Mouse (Mus musculus) adrenal gland, postnatal 25 days (tissue): ENCODE measurements around the gene Dstyk. TPM values are rescaled to one million over a fixed set of nuclear protein-coding genes. Genes with fewer than 3 reads are reported as not detected.
"Not testable (repeated sequence)": the region's sequence is repeated elsewhere in the genome, so short reads cannot be mapped to it uniquely, and the experiment has no call there.

Experiments
- DNase-seq: peaks from one replicate; pipeline ENCODE4 v3.0.0; 2021; ENCODE audit warnings: mixed read lengths
- total RNA-seq: library from RNA; stranded (reverse); gene quantifications from 2 replicates; pipeline ENCODE4 v1.2.3, GENCODE M21; 2021

The Dstyk gene
- total RNA-seq, 1 experiment from 2014 or later: 26.8 TPM

DNA sequence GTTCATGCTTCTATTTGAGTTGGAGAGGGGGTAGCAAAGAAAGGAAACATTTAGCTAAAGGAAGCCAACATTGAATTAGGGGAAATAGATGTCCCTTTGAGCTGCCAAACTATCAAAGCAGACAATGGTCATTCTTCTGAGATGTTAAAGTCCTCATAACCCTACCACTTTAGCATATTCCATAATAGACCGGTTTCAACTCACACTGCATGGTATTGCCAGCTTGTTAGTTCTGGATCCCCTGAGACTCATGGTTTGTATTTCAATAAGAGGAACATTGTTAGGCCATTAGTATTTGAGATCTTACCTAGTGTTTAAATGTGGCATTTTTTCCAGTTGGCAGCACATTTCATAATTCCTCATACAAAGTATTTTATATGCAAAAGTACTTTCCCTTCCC is 19.6 kb downstream of the Dstyk start:
- no peak for DNase-seq

DNA sequence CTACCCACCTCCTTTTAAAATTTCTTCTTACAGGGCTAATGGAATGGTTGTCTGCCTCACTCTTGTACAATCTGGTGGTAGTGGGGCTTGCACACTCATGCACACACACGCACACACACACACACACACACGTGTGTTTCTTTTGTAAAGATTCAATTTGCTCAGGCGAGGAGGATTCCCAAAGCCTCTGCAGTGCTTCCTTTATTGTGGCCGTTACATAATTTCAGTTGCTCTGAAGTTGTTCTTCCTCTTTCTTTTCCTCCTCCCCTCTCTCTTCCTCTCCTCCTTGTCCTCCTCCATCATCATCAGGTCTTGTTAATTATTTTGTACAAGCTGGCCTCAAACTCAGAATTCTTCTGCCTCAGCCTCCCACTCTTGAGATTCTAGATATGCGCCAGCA is 20.0 kb downstream of the Dstyk start:
- DNase-seq: no peak

DNA sequence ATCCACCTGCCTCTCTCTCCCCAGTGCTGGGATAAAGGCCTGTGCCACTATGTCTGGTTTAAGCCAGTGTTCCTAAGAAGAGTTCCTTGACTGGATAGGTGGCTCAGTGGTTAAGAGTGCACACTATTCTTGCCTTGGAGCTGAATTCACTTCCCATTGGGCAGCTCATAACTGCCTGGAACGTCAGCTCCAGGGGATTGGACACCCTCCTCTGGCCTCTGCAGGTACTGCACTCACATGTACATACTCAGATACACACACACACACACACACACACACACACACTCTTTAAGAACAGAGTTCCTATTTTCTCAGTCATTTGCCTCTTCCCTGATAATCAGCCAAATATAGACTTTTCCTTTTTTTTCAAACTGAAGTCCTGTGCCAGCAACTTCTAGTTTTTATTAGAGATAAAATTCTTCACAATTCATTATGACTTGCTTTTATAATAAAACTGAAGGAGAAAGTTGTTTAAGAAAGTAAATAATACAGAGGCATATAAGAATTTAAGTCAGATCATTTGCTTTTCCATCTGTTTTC is 23.6 kb downstream of the Dstyk start:
- DNase-seq: no peak

DNA sequence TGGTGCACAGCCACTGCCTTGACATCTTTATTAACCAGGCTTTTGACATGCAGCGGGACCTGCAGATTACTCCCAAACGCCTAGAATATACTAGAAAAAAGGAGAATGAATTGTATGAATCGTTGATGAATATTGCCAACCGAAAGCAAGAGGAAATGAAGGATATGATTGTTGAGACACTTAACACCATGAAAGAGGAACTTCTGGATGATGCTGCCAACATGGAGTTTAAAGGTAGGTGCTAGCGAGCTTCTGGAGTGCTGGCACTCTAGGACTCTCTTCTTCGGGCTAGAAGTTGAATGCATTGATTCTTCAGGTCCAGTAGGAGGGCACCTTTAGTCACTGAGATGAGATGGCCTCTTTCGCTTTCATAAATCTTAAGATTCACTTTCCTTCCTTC is 32.4 kb downstream of the Dstyk start:
- DNase-seq: no peak

DNA sequence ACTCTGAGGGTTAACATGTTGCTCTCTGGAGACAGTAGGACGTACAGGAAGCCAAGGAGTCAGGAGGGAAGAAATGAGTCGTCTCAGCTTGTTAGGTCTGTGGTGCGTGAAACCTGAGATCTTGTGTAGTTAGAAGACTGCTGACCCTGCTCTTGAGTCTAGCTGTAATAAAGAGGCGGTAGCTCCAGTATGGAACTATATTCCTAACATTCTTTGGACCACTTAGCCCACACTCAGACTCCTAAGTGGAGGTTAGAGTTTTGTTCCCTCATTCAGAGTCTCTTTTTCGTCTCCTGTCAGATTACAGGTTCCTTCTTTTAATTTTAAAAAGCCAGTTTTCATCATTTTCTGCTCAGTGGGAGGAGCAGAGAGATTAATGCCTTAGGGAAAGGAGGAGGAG is 47.3 kb downstream of the Dstyk start:
- DNase-seq: no peak

DNA sequence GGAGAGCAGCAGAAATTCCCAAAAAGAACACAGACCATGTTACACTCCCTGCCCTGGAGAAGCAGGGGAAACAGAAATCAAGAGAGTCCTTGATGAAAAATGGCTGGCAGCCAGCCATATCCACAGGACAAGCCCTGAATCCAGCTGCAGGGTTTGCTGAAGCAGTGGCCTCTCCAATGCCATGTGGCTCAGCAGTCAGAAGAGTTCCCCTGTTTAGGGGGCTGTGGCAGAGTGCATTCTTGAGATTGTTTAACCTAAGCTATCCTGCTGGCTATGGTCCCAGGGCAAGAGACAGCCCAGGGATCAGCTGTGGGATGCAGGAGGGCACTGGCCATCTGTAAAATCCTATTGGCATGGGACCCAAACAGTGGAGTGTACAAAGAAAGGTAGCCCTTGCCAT is 51.6 kb downstream of the Dstyk start:
- DNase-seq: peak; percentile 50

DNA sequence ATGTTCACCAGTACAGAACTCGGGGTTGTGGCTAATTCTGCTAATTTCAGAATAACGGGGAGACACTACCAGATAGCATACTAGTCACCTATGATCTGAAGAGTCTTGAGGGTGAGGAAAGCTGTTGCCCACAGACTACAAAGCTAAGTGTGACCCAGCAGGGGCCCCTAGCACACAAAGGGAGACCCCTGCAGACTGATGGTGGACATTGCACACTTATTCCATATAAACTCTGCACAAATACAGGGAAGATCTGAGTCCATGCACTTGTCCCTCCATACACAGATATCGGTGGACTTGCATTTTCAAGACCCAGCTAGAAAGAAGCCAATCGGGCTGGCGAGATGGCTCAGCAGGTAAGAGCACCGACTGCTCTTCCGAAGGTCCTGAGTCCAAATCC is 52.2 kb downstream of the Dstyk start:
- DNase-seq: no peak

DNA sequence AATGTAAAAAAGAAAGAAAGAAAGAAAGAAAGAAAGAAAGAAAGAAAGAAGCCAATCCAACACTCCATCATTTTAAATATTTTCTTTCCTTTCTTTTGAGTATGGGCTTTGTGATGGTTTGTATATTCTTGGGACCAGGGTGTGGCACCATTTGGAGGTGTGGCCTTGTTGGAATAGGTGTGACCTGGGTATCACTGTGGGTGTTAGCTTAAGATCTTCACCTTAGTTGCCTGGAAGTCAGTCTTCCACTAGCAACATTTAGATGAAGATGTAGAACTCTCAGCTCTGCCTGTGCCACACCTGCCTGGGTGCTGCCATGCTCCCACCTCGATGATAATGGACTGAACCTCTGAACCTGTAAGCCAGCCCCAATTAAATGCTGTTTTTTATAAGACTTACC is 52.7 kb downstream of the Dstyk start:
- DNase-seq: not testable (repeated sequence)

DNA sequence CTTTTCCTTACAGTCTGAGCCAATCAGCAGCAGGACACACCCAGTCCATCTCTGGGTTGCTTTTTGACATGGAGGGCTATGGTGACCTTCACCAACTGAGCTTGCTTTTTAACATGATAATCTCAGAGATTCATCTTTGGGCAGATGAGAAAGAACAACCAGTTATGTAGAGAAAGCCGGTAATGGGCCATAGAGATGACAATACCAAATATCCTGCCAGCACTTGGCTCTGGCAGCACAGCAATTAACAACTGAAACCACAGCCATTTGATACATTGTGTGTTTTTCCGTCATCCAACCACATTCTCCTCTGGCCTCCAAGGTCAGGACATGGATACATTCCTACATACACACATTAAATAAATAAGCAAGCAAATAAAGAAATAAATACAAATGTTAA is 53.7 kb downstream of the Dstyk start:
- no peak for DNase-seq

DNA sequence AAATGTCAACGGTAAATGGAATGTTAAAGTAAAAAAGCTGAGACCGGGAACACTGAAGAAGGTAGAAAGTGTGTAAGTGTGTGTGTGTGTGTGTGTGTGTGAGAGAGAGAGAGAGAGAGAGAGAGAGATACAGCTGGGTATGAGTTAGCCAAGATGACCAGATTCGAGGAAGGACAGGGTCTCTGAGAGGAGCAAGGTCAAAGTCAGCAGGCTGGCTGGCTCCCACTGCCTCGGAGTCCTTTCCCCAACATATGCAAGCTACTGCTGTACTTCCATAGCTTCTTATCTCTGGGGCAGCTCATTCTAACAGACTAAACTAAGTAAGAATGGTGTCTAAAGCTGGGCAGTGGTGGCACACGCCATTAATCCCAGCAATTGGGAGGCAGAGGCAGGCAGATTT is 54.1 kb downstream of the Dstyk start:
- no peak for DNase-seq

DNA sequence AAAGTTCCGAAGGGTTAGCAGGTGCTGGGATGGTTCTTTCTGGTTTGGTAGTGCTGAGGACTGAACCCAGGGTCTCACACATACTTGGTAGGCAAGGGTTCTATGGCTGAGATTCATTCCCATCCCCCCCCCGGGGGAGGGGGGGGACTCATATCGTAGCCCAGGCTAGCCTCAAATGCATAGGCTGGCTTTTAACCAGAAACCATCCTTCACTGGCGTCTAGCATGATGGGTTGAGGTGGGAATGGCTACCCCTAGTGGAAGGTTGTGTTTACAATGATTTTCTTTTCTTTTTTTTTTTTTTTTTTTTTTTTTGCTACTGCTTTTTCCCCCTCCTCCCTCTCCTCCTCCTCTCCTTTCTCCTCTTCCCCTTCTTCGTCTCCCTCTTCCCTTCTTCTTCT is 55.2 kb downstream of the Dstyk start:
- no peak for DNase-seq

DNA sequence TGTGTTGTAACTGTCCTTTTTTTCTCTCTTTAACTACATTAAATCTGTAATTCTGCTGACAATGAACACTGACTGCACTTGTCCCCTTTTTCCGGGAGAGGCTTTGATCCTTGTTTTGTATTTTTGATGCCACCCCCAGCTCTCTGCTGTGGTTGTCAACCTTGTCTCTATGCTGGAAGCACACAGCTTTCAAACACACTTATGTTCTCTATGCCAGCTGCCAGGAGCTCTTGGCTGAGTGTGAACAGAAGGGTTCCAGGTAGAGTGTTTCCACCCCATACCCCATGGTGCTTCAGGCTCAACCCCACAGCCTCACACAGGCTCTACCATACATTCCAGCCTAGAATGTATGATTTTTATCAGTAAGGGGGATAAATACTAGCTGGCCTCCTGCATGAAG is 57.1 kb downstream of the Dstyk start:
- no peak for DNase-seq

DNA sequence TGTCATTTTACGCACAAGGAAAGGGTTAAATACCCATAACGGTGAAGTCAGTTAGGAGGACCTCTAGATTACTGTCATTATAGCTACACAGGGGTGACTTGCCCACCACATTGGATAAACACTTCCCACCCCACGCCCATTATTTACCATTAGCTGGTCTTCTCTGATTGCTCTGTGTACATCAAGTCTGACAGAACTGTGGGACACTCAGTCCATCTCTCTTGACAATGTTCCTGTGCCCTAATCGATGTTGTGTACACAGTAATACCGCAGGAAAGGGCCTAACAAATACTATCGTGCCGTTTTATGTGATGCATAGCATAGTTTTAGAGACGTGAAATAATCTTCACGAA is 59.2 kb downstream of the Dstyk start:
- DNase-seq: no peak

DNA sequence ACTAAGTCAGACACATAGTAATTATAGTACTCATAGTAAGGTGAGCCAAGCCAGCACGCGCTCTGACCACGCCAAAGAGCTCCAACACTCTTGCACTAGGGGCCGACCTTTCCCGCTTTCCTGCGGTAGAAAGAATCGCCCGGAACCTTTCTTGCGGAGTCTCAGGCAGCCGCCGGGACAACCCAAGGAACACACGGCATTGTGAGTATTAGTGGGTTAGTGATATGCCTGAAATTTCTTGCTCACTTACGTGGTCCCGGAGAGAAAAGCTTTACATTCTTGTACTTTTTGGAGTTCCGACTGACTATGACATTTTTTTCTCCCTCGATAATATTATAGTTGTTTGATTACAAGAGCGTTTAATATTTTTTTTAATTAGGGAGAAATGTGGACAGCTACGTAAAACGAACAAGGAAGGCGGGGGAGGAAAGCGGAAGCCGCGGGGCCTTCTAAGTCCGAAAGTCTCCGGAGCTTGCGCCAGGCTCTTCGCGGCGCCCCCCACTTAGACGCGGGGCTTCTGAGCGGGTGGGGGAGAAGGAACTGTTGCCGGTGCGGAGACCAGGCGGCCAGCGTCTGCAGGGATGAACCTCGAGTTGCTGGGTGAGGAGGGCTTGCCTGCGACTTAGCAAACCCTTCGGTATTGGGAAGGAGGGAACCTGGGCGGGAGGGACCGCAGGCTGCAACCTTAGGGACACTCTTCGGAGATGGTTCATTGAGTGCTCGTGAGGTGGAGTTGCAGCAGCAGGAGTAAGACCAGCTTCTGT is 59.8 kb downstream of the Dstyk start, which contains the start of gene Rbbp5:
TSS of gene Rbbp5 (plus strand) at position 438 of the 764 bp plus-strand sequence.
- peak; percentile 85 for DNase-seq

DNA sequence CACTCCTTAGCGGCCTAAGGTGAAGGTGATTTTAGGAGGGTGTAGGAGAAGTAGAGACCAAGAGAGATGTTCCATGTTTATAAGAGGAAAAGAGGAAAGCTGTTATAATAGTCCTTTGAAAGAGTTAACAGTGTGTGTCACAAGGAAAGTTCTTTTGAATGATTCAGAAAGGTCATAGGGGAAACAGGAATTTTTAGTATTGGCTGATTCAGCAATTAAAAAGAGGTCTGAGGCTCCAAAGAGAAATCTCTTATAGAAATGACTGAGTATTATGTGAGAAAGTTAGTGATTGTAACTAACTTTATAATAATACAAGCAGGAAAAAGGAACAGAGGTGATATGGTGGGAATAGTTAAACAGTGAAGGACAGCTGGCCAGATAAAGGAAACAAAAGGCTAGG is 62.1 kb downstream of the Dstyk start:
- no peak for DNase-seq

DNA sequence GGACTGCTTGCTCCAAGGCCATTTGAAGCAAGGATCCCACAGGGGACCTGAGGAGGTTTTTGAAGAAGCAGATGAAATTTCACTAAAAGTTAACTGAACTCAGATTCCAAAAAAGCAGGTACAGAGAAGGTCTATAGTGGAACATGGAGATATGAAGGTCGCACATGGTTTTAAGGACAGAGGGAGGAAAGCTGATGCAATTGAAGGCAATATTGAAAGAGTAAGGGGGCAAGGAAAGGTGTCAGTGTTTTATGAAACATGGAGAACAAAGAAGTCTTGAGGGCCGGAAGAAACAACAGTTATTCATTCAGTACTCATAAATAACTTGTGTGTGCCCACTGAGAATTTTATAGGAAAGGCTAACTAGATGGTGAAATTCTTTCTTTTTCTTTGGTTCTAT is 64.3 kb downstream of the Dstyk start:
- DNase-seq: no peak

DNA sequence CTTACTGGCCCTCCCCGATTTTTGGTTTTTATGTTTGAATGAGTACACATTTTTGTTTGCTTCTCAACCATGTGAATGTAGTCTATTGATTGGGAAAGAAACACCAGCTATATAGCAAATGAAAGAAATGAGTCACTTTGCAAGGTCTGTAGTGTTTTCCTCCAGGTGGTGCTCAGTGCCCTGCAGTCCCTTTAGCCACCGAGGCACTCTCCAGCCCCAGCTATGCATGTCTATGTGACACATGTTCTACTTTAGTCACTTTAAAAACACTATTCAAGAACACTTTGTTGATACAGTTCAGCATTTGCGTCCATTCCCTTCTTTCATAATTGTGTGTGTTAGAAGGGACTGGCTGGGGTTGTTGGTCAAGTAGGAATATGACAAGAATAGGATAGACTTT is 65.9 kb downstream of the Dstyk start:
- DNase-seq: no peak

DNA sequence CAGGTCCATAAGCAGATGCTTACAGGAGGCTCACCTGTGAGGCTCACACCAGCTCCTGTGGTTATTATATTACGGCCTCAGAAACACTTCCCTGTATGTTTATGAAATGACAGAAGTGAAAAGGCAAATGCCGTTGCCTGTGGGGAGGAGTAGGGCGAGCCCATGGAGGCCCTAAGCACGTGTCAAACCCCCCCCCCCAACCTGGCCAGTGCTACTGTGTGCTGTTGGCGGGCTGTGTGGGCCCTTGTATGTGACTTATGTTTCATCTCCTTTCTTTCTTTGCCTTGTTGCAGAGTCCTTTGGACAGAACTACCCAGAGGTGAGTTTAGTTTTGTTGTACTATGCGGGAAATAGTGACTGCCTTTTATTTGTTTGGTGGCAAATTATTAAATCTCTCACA is 66.4 kb downstream of the Dstyk start:
- DNase-seq: no peak

DNA sequence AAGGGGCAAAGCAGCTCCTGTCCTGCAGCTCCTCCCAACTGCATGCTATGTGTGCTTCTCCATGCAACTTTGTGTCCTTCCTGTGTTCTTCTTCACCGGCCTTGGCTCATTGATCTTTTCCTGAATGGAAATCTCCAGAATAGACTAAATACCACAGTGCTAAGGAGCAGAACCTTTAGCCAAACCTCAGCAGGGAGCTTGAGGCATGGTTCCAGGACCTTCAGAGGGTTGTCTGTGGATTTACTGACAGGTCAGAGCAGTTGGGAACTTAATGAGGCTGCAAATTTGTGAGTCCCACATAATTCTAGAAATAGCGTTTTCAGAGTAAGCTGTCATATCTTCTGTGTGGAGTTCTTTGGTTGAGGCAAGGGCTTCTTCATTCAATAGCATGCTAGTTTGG is 83.2 kb downstream of the Dstyk start:
- no peak for DNase-seq

DNA sequence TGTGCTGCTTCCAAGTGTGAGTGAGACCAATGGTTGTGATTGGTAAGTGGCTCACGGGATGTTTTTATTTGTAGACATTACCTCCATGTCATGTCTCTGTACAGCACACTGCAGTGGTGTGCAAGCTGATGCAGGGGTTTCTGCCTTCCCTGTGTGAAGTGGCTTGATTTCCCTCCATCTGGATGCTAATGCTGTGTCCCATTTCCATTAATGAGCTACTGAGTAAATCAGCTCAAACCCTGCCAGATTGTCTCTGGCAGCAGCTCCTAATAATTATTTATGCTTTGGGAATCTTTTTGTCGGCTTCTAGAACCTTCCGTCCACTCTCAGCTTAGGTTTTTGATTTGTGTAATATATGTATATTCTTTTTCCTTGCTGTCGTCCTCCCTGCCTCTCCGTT is 87.8 kb downstream of the Dstyk start:
- no peak for DNase-seq

DNA sequence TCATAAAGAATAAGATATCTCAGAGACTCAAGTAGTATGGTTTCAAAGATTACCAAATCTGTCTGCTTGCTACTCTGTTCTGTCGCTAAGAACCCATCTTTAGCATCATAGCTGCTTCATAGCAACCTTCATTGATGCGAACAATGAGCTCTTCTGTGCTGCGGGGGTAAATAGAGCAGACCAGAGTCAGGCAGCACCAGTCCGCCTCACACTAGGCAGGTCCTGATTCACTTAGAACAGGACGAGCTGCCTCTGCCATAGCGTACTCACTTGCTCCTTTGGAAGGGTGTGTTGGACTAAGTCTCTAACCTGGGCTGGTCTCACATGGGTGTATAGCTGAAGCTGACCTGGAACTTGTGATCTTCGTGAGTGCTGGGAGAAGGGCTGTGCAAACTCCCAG is 88.7 kb downstream of the Dstyk start, which contains the start of gene Tmem81:
TSS of gene Tmem81 (plus strand) at position 173 of the 400 bp plus-strand sequence.
- no peak for DNase-seq

DNA sequence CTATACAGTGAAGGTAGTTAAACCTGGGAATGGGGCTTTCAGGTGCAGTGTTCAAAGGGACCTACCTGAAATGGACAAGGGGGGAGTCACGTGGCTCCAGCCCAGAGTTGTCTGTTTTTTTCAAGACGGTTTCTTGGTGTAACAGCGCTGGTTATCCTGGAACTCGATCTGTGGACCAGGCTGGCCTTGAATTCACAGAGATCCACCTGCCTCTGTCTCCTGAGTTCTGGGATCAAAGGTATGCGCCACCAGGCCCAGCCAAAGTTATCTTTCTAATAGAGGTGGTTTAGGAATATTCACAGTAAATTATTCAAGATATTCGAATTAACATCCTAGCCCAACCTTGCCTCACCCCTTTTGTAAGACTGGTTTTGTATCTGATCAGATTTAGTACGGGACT is 89.3 kb downstream of the Dstyk start:
- DNase-seq: no peak

DNA sequence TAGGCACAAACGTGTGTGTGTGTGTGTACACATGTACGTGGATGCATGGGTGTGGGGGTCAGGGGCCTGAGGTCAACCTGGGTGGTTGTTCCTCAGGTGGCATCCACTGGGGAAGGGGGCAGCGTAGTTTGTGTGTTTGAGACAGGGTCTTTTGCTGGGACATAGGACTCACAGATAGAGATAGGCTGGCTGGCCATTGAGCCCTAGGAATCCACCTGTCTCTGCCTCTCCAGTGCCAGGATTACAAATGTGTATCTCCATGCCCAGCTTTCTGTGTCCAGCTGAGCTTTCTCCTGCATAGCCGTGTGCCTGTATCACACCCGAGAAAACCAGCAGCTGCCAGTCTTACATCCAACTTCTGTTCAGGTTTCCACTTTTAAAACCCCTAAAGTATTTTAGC is 92.4 kb downstream of the Dstyk start:
- DNase-seq: no peak

DNA sequence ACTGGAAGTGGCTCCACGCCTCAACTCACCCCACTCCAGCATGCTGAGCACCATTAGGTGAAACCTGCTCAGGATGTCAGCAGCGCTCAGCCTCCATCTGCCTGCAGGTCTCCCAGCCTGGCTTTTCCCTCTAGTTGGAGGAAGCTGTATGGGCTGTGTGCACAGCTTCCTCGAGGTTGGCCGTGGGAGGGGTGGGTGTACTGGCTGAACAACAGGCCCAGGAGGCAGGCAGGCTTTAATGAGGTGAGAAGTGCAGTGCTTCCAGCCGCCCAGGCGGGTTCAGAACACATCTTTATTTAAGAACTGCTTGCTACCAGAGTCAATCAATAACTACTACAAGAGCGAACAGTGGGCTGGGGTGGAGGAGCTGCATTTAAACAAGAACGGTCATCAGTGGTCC is 94.2 kb downstream of the Dstyk start:
- DNase-seq: no peak

DNA sequence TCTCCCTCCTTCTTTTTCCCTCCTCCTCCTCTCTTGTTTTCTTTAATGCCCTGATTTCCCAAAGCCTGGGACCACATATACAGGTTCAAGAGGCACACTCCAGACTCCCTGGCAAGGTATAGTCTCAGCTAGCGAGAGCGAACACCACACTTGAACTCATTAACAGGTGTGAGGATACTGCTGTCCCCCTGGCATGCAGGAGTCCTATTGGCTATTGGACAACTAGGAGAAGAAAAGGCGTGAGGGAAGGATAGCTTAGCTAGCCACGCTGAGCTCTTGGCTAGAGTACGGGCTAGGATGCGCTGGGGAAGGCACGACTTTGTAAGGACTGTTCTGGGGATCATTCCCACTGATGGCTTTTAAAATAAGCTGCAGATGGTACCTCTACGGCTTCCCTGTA is 94.8 kb downstream of the Dstyk start:
- DNase-seq: no peak
